Mouse (Mus musculus) lung, postnatal 0 days (tissue): ENCODE measurements around the gene Rps6ka5.

Experiments used
- CTCF ChIP-seq: IDR thresholded peaks from 2 replicates; pipeline ENCODE4 v1.5.1; 2016; ENCODE audit warnings: antibody characterized with exemption, mild to moderate bottlenecking
- EP300 ChIP-seq: IDR thresholded peaks from 2 replicates; pipeline ENCODE4 v1.6.1; 2016; ENCODE audit warnings: antibody characterized with exemption, mild to moderate bottlenecking, control low read depth

DNA sequence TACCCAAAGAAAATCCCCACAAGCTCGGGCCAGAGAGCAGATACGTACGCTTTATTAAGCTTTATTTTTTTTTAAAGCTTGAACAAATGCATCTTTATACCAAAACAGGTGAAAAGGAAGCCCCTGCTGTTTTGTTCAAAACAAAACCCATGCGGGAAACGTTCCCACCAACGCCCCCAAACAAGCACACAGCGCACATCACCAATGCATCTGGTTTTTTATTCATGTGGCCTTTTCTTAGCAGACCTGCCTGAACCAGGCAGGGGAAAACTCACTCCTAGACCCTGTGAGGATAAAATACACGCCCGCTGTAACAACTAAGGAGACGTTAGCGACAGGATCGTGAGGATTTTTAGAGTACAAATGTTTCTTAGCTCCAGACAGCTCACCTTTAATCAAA lies 191.8 kb downstream of the Rps6ka5 start:
- no peak for TF ChIP-seq EP300
- TF ChIP-seq CTCF, result no peak
